Mouse (Mus musculus) embryo, embryonic 10.5 days (tissue): ENCODE results near the gene Rbms2.
A peak's percentile ranks its signal among the peaks of the same experiment; 100 is the strongest.
"Not testable (repeated sequence)": the region's sequence is repeated elsewhere in the genome, so short reads cannot be mapped to it uniquely, and the experiment has no call there.

ENCODE experiments used
- DNase-seq: peaks from one replicate; pipeline ENCODE4 v3.0.0-alpha.2; 2015; ENCODE audit warnings: low spot score

The Rbms2 gene

GRCm38 (mm10) chr10:128179989-128180388 is at the start of gene Rbms2:
Gene Rbms2 (minus strand): TSS chr10:128180297.
- peak; percentile 44 for DNase-seq

GRCm38 (mm10) chr10:128228009-128228408 is 47.9 kb upstream of the Rbms2 start:
- no peak for DNase-seq

DNA sequence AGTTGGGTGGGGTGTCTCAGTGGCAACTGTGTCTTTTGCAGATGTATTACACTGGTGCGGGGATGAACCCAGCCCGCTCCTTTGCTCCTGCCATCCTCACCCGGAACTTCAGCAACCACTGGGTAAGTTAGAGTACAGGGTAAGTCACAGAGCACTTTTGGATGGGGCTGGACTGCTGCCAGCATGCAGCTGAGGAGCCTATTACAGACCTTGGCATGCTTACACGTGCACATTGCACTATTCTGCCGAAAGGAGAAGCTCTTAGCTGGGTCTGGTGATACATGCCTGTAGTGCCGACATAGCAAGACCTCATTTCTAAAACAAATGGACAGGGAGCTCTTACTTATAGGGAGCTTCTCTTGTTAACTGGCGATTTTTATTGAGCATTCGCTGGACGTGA is 47.5 kb upstream of the Rbms2 start:
- no peak for DNase-seq

- DNase-seq, result no peak
These were observed 45.4 kb upstream of the Rbms2 start, which contains the start of gene Mip for GRCm38 (mm10) chr10:128225538-128225937. Gene Mip (plus strand): TSS chr10:128225838.

DNA sequence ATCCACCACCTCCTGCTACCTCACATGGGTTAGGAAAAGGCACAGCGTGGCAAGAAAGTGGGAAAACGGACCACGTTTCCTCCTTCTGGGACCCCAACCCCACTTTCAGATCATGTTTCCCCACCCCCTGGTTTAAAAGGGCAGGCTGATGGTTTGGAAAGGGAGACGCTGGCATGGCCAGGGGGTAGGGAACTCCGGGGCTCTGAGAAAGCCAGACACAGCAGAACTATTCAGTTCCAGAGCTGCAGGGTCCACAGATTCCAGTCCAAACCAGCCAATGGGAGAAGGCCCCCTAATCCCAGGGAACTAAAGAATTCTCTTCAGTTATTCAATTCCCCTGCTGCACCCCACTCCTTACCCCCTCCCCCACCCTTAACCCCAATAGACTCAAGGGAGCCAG is 45.0 kb upstream of the Rbms2 start:
- DNase-seq, result no peak

DNA sequence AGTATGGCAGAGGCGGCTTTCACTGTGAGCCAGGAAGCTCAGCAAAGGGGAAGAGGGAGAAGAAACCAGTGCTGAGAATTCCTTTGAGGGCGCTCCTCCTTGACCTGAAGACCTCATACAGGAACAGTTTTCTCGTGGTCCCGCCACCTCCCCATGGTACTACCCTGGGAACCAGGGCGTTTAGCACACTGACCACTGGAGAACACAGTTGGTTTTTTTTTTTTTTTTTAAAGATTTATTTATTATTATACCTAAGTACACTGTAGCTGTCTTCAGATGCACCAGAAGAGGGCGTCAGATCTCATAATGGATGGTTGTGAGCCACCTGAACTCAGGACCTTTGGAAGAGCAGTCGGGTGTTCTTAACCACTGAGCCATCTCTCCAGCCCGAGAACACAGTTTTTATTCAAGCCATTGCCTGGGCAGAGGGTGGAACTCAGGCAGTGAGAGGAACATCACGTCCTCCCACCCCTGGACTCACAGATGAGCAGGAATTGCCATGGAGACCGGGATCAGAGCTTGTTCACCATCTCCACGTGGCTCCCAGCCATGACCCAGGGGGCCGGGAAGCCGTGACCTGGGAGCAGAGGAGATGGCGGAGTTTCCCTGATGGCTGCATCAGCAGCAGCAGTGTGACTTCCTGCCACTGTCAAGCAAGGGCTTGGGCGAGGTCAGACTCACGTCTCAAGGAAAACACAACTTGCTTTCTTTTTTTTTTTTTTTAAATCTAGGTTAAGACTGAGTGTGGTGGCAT is 41.6 kb upstream of the Rbms2 start:
- DNase-seq, result peak; percentile 21

DNA sequence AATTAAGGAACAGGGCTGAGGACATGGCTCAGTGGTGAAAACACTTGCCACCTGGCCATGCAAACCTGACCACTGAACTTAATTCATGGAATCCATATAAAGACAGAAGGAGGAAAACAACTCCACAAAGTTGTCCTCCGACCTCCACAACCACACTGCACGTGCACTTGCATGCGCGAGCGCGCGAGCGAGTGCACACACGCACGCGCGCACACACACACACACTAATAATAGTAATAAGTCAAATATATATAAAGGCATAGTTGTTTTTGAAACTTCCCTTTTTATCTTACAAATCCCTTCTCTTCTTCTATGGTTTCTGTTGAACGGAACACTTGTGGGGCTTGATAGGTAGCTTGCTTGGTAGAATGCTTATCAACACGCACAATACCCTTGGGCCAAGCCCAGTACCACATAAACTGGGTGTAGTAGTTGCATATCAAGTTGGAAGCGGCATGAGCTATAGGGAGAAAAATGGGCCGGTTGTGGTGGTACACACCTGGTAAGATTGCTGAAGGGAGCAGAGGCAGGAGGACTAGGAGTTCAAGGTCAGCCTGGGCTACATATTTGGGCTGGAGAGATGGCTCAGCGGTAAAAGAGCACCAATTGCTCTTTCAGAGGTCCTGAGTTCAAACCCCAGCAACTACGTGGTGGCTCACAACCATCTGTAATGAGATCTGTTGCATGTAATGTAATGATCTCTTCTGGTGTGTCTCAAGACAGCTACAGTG is 38.5 kb upstream of the Rbms2 start:
- no peak for DNase-seq

DNA sequence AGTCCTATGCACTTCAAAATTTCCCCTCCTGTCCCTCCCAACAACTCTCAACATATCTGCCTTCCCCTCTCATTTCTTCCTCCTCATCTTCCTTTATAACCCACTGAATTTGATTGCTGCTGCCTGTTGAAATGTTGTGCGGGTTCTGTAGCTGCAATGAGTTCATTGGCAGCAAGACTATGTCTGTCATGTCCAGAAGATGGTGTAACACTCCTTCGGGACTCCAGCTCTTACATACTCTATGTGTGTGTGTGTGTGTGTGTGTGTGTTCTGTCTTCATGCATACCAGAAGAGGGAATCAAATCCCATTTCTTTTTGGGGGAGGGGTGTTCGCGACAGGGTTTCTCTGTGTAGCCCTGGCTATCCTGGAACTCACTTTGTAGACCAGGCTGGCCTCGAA is 34.9 kb upstream of the Rbms2 start:
- no peak for DNase-seq

- not testable (repeated sequence) for DNase-seq
These were observed 34.0 kb upstream of the Rbms2 start for GRCm38 (mm10) chr10:128214112-128214511.

DNA sequence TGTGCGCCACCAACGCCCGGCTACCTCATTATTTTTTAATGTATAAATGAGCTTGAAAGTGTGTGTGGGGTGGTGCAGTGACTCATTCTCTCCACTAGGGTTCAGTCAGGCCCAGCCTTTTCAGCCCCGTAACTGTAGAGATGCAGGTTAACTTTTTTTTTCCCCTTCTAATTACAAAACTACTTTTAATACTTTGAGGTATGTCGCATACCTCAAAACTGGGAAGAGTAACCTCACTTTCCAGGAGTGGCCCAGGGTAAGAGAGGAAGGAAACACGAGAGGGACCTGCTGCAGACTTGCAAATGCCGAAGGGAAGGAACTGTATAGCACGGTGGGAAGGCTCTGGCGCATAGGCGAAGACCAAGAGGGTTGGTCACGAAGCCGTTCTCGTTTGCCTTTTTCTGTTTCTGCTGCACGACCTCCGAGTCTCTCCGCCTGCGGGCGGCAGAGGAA is 32.8 kb upstream of the Rbms2 start:
- peak; percentile 85 for DNase-seq

GRCm38 (mm10) chr10:128212148-128212547 is 32.1 kb upstream of the Rbms2 start:
- no peak for DNase-seq

- DNase-seq, result peak; percentile 96
These were observed 31.5 kb upstream of the Rbms2 start, which contains the start of gene Spryd4 for GRCm38 (mm10) chr10:128211390-128212108. Gene Spryd4 (minus strand): TSS chr10:128211807.

DNA sequence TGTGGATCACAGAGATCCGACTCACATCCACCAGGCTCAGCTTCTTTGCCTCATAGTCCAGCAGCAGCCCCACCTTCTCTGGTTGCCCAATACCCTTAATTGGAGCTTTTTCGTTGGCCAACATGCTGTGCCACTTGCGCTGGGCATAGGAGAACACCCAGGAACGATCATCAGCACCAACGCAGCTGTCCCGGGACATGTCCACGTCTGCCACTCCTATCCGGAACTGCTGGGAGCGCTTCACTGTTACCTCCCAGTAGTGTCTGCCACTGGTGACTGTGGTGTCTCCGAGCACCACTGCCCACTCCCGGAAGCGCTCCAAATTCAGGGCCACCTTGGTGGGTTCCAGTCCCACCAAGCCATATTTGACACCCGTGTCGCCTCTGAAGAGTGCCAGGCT is 30.9 kb upstream of the Rbms2 start:
- DNase-seq, result no peak

DNA sequence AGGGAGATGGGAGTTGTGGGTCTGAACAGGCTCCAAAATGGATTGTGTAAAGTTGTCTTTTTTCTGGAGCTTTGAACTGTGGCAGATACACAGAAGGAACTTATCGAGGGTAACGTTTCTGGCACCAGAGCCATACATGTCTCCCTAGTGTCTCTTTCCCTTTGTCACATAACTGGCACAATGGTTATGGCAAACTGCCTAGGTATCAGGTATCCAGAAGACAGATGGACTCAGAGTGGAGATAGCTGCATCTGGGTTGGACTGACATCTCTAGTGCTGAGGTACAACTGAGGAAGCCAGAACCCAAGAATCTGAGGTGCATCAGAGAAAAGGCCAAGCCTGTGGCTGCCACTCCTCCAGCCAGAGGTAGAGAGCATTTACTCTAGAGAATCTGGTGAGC is 30.0 kb upstream of the Rbms2 start:
- no peak for DNase-seq

GRCm38 (mm10) chr10:128209311-128210009 is 29.4 kb upstream of the Rbms2 start:
- no peak for DNase-seq

DNA sequence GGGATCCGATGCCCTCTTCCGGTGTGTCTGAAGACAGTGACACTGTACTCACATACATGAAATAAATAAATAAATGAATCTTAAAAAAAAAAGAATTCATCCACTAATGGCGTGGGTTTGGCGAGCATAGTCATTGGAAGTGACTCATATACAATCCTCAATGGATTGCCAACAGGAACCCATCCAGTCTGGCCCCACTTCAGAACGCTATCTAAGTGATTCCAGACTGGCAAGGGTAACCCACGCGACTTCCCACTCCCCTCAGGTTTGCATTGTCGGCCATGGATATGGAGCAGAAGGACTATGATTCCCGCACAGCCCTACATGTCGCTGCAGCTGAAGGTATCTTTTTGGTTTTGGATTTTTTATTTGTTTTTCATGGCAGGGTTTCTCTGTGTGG is 28.2 kb upstream of the Rbms2 start:
- no peak for DNase-seq

- DNase-seq, result no peak
These were observed 24.8 kb upstream of the Rbms2 start for GRCm38 (mm10) chr10:128204941-128205340.

GRCm38 (mm10) chr10:128201856-128202255 is 21.8 kb upstream of the Rbms2 start:
- DNase-seq, result no peak

DNA sequence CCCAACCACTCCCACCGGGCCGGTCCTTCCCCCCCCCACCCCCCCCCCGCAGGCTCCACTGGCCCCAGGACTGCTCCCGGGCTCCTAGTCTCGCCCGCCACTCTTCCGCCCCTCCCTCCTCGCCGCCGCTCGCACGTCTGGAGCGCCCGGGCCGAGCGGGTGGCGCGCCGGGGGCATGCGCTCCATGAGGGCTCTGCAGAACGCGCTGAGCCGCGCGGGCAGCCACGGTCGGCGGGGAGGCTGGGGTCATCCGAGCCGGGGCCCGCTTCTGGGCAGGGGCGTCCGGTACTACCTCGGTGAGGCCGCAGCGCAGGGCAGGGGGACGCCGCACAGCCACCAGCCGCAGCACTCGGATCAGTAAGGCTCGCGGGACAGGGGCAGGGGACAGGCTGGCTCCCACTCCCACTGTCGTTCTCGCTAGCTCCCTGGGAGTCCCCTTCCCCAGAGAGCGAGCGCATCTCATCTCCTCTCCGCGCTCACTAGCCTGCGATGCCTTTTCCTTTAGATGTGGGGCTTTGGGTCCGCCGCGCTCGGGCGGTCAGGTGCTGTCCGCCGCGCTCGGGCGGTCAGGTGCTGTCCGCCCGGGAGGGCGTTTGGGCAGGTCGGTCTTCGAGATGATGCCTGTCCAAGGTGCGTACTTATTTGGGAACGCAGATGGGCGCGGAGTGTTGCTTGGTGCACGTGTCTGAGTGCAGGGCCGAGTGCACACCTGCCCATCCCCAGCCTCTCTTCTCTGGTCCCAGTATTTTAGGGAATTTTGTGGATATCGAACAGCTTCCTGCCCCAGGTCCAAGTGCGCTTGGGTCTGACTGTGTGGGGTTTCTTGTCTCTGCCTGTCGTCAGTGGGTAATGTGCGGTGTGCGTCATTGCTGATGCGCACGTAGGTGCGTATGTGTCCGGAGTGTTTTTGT is 14.7 kb upstream of the Rbms2 start:
- no peak for DNase-seq

GRCm38 (mm10) chr10:128194024-128194550 is 14.0 kb upstream of the Rbms2 start, which contains the start of gene Gls2:
Gene Gls2 (plus strand): TSS chr10:128194457.
- DNase-seq, result peak; percentile 98

DNA sequence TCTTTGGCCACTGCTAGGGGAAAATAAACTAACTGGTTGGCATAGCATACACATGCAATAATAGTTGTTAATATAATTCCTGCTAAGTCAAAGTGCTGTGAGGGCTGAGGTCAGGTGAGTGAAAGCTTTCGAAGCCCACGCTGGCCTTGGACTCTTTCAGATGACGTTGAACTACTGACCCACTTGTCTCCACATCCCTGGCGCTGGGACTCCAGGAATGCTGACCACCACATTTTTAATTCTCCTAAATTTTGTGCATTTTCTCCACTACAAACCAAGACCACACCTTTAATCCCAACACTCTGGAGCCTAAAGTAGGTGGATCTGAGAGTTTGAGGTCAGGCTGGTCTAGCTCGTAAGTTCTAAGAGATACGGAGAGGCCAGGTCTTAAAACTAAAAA is 13.0 kb upstream of the Rbms2 start:
- DNase-seq, result no peak
